Mouse (Mus musculus) midbrain, embryonic 16.5 days (tissue): ENCODE data around the gene Cdca5. TPM values are rescaled to one million over a fixed set of nuclear protein-coding genes. Genes with fewer than 3 reads are reported as not detected.
A peak's percentile ranks its signal among the peaks of the same experiment; 100 is the strongest.
"Not testable (repeated sequence)": the region's sequence is repeated elsewhere in the genome, so short reads cannot be mapped to it uniquely, and the experiment has no call there.

Source experiments
- ATAC-seq: fragments of 200-750 bp; cut with Nextera tagmentation; 2 replicates; pipeline ENCODE4 v1.8.0; 2017; ENCODE audit warnings: moderate TSS enrichment
- H3K27ac ChIP-seq: fragments of 300-500 bp; sonication (generic); 2 replicates; pipeline ENCODE4 v1.5.1; 2014; ENCODE audit warnings: mild to moderate bottlenecking, low read length, mixed read lengths
- H3K27me3 ChIP-seq: fragments of 300-500 bp; sonication (generic); 2 replicates; pipeline ENCODE4 v1.6.1; 2014; ENCODE audit warnings: low read depth, low read length, mixed read lengths; ENCODE audit not compliant: control insufficient read depth, insufficient read depth
- H3K36me3 ChIP-seq: fragments of 300-500 bp; sonication (generic); 2 replicates; pipeline ENCODE4 v1.6.1; 2014; ENCODE audit warnings: mild to moderate bottlenecking, low read length, moderate library complexity, mixed read lengths; ENCODE audit not compliant: control insufficient read depth, insufficient read depth
- H3K4me1 ChIP-seq: fragments of 300-500 bp; sonication (generic); 2 replicates; pipeline ENCODE4 v1.6.1; 2014; ENCODE audit warnings: mild to moderate bottlenecking, low read length, mixed read lengths; ENCODE audit not compliant: control insufficient read depth, insufficient read depth
- H3K4me2 ChIP-seq: fragments of 300-500 bp; sonication (generic); 2 replicates; pipeline ENCODE4 v1.6.1; 2014; ENCODE audit warnings: mild to moderate bottlenecking, low read length, mixed read lengths
- H3K4me3 ChIP-seq: fragments of 300-500 bp; sonication (generic); 2 replicates; pipeline ENCODE4 v1.5.1; 2014; ENCODE audit warnings: low read depth, mild to moderate bottlenecking, low read length, moderate library complexity, mixed read lengths
- H3K9ac ChIP-seq: fragments of 300-500 bp; sonication (generic); 2 replicates; pipeline ENCODE4 v1.6.1; 2014; ENCODE audit warnings: low read depth, low read length, mixed read lengths
- H3K9me3 ChIP-seq: fragments of 300-500 bp; sonication (generic); replicated peaks from 2 replicates; pipeline ENCODE4 v1.6.1; 2014; ENCODE audit warnings: mild to moderate bottlenecking, low read length, mixed read lengths; ENCODE audit not compliant: control insufficient read depth, poor library complexity, severe bottlenecking
- WGBS: fragments of 180-500 bp; shearing (Covaris S2); extraction: QIAGEN DNeasy Blood & Tissue Kit; methylation state at CpG from one replicate; pipeline ENCODE4 v1.1.7; 2014; 5-methylcytosine and 5-hydroxymethylcytosine counted together
- polyA plus RNA-seq: library from polyadenylated mRNA; unstranded; fragments of >200 nt; fragmentation: Nextera tagmentation; extraction: Ambion mirVana; gene quantifications from 2 replicates; pipeline ENCODE4 v1.2.1, GENCODE M21; 2015

Gene Cdca5
- polyA plus RNA-seq: 3.7 and 4.1 TPM in 2 replicates

- peak within 1 kb of the TSS; percentile 78 for H3K9ac ChIP-seq
- ATAC-seq: peak; percentile 91
- H3K4me2 ChIP-seq: peak within 1 kb of the TSS; percentile 94
- peaks cover 18% of the 10 kb centered on the region for H3K4me1 ChIP-seq
- H3K4me3 ChIP-seq: peak within 1 kb of the TSS; percentile 76
- 0% methylated on average over 58 of the region's 58 CpGs for WGBS
- peaks cover 16% of the 10 kb centered on the region for H3K36me3 ChIP-seq
- no peaks in the 10 kb centered on the region for H3K27me3 ChIP-seq
- no peaks in the 10 kb centered on the region for H3K9me3 ChIP-seq
- H3K27ac ChIP-seq: peak within 1 kb of the TSS; percentile 63; the same call in 1 of the 2 replicates
Measured at GRCm38 (mm10) chr19:6084478-6085248, at the start of gene Cdca5, which contains the start of gene Zfpl1. Cdca5 (plus strand) TSS chr19:6084983. Zfpl1 (minus strand) TSS chr19:6084956.

- Histone ChIP-seq H3K27me3 (no peaks in the 10 kb centered on the region), H3K4me1 (no peaks in the 10 kb centered on the region), H3K9ac (no peak overlapping the region), H3K9me3 (no peaks in the 10 kb centered on the region), H3K4me3 (no peak overlapping the region), H3K36me3 (no peaks in the 10 kb centered on the region), H3K27ac (no peak overlapping the region), H3K4me2 (no peak overlapping the region)
- WGBS: 79% methylated on average over 9 of the region's 9 CpGs
- ATAC-seq: no peak
Measured at GRCm38 (mm10) chr19:6035966-6036585, 48.7 kb upstream of the Cdca5 start.

- Histone ChIP-seq H3K27me3 (no peaks in the 10 kb centered on the region), H3K4me1 (no peaks in the 10 kb centered on the region), H3K4me2 (no peak overlapping the region), H3K9ac (no peak overlapping the region), H3K36me3 (no peaks in the 10 kb centered on the region), H3K27ac (no peak overlapping the region), H3K4me3 (no peak overlapping the region), H3K9me3 (no peaks in the 10 kb centered on the region)
- no peak for ATAC-seq
Measured at GRCm38 (mm10) chr19:6037695-6038094, 47.1 kb upstream of the Cdca5 start.

GRCm38 (mm10) chr19:6038326-6038725, 46.5 kb upstream of the Cdca5 start:
- Histone ChIP-seq H3K4me2 (no peak overlapping the region), H3K27ac (no peak overlapping the region), H3K9ac (no peak overlapping the region), H3K9me3 (no peaks in the 10 kb centered on the region), H3K4me3 (no peak overlapping the region), H3K4me1 (no peaks in the 10 kb centered on the region), H3K36me3 (no peaks in the 10 kb centered on the region), H3K27me3 (no peaks in the 10 kb centered on the region)
- 85% methylated on average over 7 of the region's 7 CpGs for WGBS
- ATAC-seq: no peak

- no peak overlapping the region for H3K27ac ChIP-seq
- H3K4me2 ChIP-seq: no peak overlapping the region
- ATAC-seq: no peak
- H3K9ac ChIP-seq: no peak overlapping the region
- peaks cover under 1% of the 10 kb centered on the region; the same call in 1 of the 2 replicates for H3K4me1 ChIP-seq
- no peaks in the 10 kb centered on the region for H3K9me3 ChIP-seq
- no peaks in the 10 kb centered on the region for H3K27me3 ChIP-seq
- H3K4me3 ChIP-seq: no peak overlapping the region
- no peaks in the 10 kb centered on the region for H3K36me3 ChIP-seq
Measured at GRCm38 (mm10) chr19:6040002-6040401, 44.8 kb upstream of the Cdca5 start.

- Histone ChIP-seq H3K9ac (no peak overlapping the region), H3K27ac (no peak overlapping the region), H3K36me3 (no peaks in the 10 kb centered on the region), H3K4me1 (peaks cover 8% of the 10 kb centered on the region), H3K9me3 (no peaks in the 10 kb centered on the region), H3K4me3 (no peak overlapping the region), H3K27me3 (no peaks in the 10 kb centered on the region), H3K4me2 (no peak overlapping the region)
- 82% methylated on average over 9 of the region's 9 CpGs for WGBS
- ATAC-seq: no peak
Measured at GRCm38 (mm10) chr19:6042293-6042692, 42.5 kb upstream of the Cdca5 start.

GRCm38 (mm10) chr19:6044102-6044501, 40.7 kb upstream of the Cdca5 start:
- not testable (repeated sequence) for H3K9ac ChIP-seq, H3K27me3 ChIP-seq, H3K36me3 ChIP-seq, ATAC-seq, H3K27ac ChIP-seq, H3K9me3 ChIP-seq, H3K4me2 ChIP-seq, H3K4me3 ChIP-seq
- peaks cover 20% of the 10 kb centered on the region for H3K4me1 ChIP-seq
- 63% methylated on average over 4 of the region's 4 CpGs for WGBS

GRCm38 (mm10) chr19:6045366-6046293, 39.2 kb upstream of the Cdca5 start:
- Histone ChIP-seq H3K4me1 (peaks cover 20% of the 10 kb centered on the region), H3K4me3 (peak overlapping the region; percentile 92), H3K4me2 (peak overlapping the region; percentile 94), H3K36me3 (peaks cover 23% of the 10 kb centered on the region), H3K27ac (peak overlapping the region; percentile 99), H3K9ac (peak overlapping the region; percentile 81), H3K27me3 (no peaks in the 10 kb centered on the region), H3K9me3 (no peaks in the 10 kb centered on the region)
- WGBS: 19% methylated on average over 20 of the region's 20 CpGs
- ATAC-seq: peak; percentile 44
